Mouse (Mus musculus): Measurements from ENCODE around the gene Bcl2l13. TPM values are rescaled to one million over a fixed set of nuclear protein-coding genes. Genes with fewer than 3 reads are reported as not detected.
"Not testable (repeated sequence)": the region's sequence is repeated elsewhere in the genome, so short reads cannot be mapped to it uniquely, and the experiment has no call there.

The Bcl2l13 gene
- total RNA-seq, 1 experiment from 2014 or later, result 17.4 TPM

DNA sequence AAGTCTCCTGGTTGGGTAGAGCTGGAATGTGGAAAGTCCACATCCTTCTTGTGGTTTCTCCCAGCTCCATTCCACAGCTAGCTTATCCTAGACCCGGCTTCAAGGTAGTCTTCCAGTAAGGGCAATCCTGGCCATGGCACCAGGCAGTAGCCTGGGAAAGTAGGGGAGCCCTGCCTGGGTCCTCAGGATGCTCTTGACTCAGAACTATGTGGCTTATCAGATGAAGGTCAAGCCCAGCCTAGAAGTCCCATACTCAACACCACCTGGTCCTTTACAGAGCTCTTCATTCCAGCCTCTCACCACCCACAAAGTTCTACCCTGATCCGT is 79.6 kb downstream of the Bcl2l13 start:
- no peak for ATAC-seq (replicated peaks; ENCODE audit: insufficient number of reproducible peaks, low FRiP score, low TSS enrichment, poor library complexity, severe bottlenecking)

DNA sequence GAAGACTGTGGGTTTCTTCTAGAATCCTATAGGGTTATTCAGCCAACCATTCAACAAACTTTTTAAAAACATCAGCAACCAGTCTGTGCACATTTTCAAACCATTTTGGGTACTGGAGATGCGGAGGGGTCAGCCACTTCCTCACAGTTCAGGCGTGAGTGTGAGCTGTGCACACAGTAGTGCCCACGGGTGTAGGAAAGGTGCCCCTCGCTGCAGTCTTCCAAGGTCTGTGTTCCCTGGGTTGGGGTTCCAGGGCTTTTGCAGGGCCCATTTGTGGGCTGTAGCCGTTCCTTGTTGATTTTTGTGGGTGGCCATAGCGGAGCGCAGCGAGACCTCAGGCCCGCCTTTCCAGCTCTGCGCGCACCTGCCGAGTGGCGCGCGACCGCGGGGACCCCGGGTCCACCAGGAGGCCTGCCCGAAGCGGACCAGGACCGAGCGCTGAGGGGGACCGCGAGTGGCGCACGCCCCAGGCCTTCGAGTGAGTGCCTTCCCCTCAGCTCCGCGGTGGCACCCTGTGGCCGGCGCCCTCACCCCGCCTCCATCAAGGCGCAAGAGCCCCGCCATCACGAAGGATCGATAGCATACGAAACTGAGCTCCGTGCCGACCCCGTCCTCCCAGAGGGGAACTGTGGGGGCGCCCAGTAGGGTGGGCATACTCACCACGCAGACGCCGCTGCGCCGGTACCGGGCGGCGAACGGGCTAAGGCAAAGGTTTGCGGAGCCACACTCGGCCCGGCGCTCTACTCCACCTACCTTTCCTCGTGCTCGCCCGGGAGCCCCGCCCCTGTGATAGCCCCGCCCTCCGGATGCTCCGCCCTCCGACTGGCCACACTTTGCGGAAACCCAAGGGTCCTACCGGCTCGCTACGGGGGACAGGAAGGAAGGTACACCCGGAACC is 80.3 kb downstream of the Bcl2l13 start, which contains the start of gene Bid:
Gene Bid (minus strand): TSS at position 780 of the 898 bp plus-strand sequence.
- peak; percentile 70 for ATAC-seq (replicated peaks; ENCODE audit: insufficient number of reproducible peaks, low FRiP score, low TSS enrichment, poor library complexity, severe bottlenecking)

GRCm38 (mm10) chr6:120916972-120917881 is 81.2 kb downstream of the Bcl2l13 start:
- not testable (repeated sequence) for ATAC-seq (replicated peaks; ENCODE audit: insufficient number of reproducible peaks, low FRiP score, low TSS enrichment, poor library complexity, severe bottlenecking)

DNA sequence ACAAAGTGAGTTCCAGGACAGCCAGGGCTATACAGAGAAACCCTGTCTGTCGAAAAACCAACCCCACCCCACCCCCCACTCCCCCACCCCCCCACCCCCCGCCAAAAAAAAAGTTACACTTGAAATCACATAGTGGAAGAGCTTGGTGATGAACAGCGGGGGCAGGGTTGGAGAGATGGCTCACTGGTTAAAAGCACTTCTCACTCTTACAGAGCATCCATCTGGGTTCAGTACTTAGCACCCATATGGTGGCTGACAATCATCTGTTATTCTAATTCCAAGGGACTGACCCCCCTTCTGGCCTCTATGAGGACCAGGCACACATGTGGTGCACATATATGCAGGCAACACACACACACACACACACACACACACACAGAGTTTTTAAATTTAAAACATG is 82.0 kb downstream of the Bcl2l13 start:
- ATAC-seq (replicated peaks; ENCODE audit: insufficient number of reproducible peaks, low FRiP score, low TSS enrichment, poor library complexity, severe bottlenecking), result no peak

- ATAC-seq (replicated peaks; ENCODE audit: insufficient number of reproducible peaks, low FRiP score, low TSS enrichment, poor library complexity, severe bottlenecking), result not testable (repeated sequence)
These were observed 88.8 kb downstream of the Bcl2l13 start for GRCm38 (mm10) chr6:120924791-120925321.

DNA sequence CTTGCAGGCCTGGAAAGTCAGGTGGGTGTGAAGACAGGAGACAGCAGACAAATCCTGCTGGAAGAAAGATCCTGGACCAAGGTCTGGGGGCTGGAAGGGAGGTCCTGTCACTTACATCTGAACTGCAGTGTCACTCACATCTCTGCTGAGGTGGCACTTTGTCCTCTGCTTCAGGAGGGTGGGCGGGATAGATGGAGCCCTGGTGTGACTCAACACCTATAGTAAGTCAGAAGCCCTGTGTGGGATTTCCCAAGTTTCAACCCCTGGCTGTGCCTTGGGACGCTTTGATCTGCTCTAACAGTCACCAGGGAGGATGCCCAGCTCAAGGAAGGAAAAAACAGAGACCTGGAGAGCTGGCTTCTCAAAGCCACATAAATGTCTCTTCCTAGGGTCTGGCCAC is 90.9 kb downstream of the Bcl2l13 start:
- 0 out of 2 replicates have a peak, but pooled peaks have one; percentile 27 for ATAC-seq (replicated peaks; ENCODE audit: insufficient number of reproducible peaks, low FRiP score, low TSS enrichment, poor library complexity, severe bottlenecking)

DNA sequence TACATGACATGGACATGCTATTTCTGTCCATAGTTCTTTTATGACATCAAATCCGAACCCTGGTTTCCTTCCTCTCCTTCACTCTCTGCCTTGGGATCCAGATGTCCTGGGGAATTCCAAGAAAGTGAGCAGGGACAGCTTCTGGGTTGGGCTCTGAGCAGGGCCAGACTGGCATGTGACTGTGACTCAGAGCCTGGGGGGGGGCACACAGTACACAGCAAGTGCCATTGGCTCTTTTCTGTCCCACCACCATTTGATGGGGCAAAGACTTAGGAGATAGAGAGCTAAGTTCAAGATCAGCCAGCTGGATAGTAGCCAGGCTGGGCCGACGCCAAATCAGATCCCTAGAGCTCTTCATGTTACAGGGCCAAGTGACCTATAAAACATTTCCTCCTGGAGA is 91.8 kb downstream of the Bcl2l13 start:
- no peak for ATAC-seq (replicated peaks; ENCODE audit: insufficient number of reproducible peaks, low FRiP score, low TSS enrichment, poor library complexity, severe bottlenecking)

DNA sequence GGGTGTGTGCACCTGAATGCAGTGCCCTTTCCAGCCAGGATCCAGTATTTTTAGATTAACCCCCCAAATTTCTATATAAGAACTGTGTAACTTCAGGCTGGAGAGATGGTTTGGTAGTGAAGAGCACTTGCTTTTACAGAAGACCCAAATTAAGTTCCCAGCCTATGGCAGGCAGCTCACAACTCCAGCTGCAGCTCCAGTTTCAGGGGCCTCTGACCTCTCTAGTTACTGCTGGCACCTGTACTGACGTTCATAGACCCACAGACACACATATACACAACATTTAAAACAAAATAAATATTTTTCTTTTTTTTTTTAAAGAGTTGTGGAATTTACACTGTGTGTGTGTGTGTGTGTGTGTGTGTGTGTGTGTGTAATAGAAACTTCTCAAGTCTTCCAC is 93.4 kb downstream of the Bcl2l13 start:
- ATAC-seq (replicated peaks; ENCODE audit: insufficient number of reproducible peaks, low FRiP score, low TSS enrichment, poor library complexity, severe bottlenecking), result no peak

- no peak for ATAC-seq (replicated peaks; ENCODE audit: insufficient number of reproducible peaks, low FRiP score, low TSS enrichment, poor library complexity, severe bottlenecking)
These were observed 94.7 kb downstream of the Bcl2l13 start for GRCm38 (mm10) chr6:120930450-120931306.

DNA sequence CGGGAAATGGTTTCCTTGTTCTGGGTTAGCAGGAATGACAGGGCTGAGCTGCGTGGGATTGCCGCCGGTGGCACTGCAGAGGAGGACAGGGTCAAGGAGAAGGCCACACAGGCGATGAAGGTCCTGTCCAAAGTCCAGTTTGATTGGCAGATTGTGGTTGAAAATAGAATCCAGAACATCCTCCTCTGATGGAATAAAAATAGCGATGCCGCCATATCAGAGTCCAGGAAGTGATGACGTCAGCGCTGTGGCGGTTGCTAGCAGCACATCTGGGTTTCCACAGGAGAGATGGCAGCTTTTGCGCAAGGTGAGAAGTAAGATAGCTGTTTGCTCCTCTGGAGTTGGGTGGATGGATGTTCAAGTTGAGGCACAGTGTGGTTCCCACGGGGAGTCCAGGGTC is 96.6 kb downstream of the Bcl2l13 start:
- no peak for ATAC-seq (replicated peaks; ENCODE audit: insufficient number of reproducible peaks, low FRiP score, low TSS enrichment, poor library complexity, severe bottlenecking)

DNA sequence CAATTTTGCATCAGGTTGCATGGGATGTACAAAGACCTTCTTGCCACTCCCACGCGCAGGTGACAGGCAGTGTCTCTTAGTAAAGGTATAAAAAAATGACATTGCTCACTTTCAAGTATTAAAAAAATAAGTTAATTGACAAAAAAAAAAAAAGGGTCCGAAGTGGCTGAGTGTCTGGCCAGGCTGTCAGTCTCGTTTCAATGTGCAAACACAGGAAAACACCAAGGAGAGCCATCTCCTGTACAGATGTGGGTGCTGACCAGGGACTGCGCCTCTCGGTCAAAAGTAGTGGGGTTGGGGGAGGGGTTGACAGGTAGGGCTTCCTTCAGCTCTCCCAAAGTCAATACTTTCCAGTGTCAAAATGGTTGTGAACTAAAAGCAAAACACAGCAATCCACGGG is 97.7 kb downstream of the Bcl2l13 start:
- ATAC-seq (replicated peaks; ENCODE audit: insufficient number of reproducible peaks, low FRiP score, low TSS enrichment, poor library complexity, severe bottlenecking), result no peak

GRCm38 (mm10) chr6:120934176-120934575 is 98.2 kb downstream of the Bcl2l13 start:
- no peak for ATAC-seq (replicated peaks; ENCODE audit: insufficient number of reproducible peaks, low FRiP score, low TSS enrichment, poor library complexity, severe bottlenecking)

GRCm38 (mm10) chr6:120937104-120937617 is 101.1 kb downstream of the Bcl2l13 start:
- no peak for ATAC-seq (replicated peaks; ENCODE audit: insufficient number of reproducible peaks, low FRiP score, low TSS enrichment, poor library complexity, severe bottlenecking)

DNA sequence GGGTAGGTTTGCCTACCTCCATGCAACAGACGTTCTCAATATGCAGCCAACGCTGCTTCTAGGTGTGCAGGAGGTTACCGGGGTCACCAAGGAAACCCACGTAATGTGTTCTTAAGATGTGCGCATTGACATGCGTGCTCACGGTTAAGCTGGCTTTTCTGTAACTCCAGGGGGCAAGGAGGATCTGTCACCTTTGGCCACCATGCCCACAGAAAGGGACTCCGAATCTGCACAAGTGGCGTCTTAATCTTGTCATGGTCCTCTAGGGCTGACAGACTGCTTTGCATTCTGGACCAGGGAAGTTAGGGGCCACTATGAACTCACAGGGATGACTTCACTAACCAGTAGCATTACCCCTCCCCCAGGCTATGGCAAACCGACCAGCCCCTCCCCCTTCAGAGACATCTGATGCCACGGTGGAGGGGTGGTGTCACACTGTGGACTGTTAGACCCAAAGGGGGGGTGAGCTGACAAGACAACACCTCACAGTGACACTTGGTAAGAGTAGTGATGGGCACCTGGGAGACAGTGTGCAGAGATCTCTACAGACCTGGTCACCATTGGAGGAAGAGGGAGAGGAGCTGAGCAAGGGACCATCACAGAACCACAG is 102.1 kb downstream of the Bcl2l13 start:
- no peak for ATAC-seq (replicated peaks; ENCODE audit: insufficient number of reproducible peaks, low FRiP score, low TSS enrichment, poor library complexity, severe bottlenecking)

GRCm38 (mm10) chr6:120938763-120939450 is 102.9 kb downstream of the Bcl2l13 start:
- ATAC-seq (replicated peaks; ENCODE audit: insufficient number of reproducible peaks, low FRiP score, low TSS enrichment, poor library complexity, severe bottlenecking), result no peak

- no peak for ATAC-seq (replicated peaks; ENCODE audit: insufficient number of reproducible peaks, low FRiP score, low TSS enrichment, poor library complexity, severe bottlenecking)
These were observed 103.8 kb downstream of the Bcl2l13 start for GRCm38 (mm10) chr6:120939783-120940182.

DNA sequence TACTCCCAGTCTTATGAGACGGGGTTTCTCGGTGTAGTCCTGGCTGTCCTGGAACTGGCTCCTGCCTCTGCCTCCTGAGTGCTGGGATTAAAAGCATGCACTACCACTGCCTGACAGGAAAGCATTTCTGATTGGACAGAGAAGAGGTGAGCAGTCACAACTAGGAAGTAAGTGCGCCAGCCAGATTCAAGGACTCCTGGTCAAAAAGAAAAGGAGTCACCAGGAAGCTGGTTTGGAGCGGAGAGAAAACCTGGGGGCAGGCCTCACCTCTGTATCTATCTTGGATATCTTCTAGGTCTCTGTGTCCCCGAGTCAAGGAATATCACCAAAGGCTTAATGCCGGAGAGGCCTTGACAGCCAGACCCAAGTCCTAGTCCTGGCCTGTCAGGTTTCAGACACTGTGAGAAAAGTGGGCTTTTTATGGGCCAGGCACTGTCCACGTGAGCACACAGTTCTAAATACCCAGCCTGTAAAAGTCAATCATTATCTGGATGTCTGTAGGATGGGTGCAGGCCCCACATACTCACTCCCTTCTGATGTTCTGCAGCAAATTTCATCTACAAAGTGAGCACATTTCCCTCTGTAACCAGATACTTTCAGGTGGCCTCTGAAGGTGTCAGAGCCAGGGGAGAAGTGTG is 104.6 kb downstream of the Bcl2l13 start:
- no peak for ATAC-seq (replicated peaks; ENCODE audit: insufficient number of reproducible peaks, low FRiP score, low TSS enrichment, poor library complexity, severe bottlenecking)
